Mouse (Mus musculus) forebrain, embryonic 12.5 days (tissue): Measurements from ENCODE around the gene Sema7a. TPM values are rescaled to one million over a fixed set of nuclear protein-coding genes. Genes with fewer than 3 reads are reported as not detected.

Experiments
- polyA plus RNA-seq: library from polyadenylated mRNA; unstranded; fragments of >200 nt; fragmentation: Nextera tagmentation; extraction: Ambion mirVana; gene quantifications from 2 replicates; pipeline ENCODE4 v1.2.1, GENCODE M21; 2016

The Sema7a gene
- polyA plus RNA-seq, 1 experiment from 2014 or later, result 0.43 TPM

Other genes starting within 250 kb of the Sema7a start
- gene Edc3, start 231.6 kb upstream of the Sema7a start, polyA plus RNA-seq, result 39.4 and 40.2 TPM in 2 replicates
- 90.2 and 96.7 TPM in 2 replicates for gene Clk3, start 174.3 kb upstream of the Sema7a start, polyA plus RNA-seq
- gene Arid3b, start 103.3 kb upstream of the Sema7a start, polyA plus RNA-seq, result 20.3 and 20.6 TPM in 2 replicates
- 129 and 138 TPM in 2 replicates for gene Ubl7, start 29.1 kb upstream of the Sema7a start, polyA plus RNA-seq
- 0.19 and 0.45 TPM in 2 replicates for gene Cyp11a1, start 66.3 kb downstream of the Sema7a start, polyA plus RNA-seq
- gene Stra6, start 123.7 kb downstream of the Sema7a start, polyA plus RNA-seq, result 10.7 and 11.6 TPM in 2 replicates
- gene Ccdc33, start 178.7 kb downstream of the Sema7a start, polyA plus RNA-seq, result 1.5 and 2.4 TPM in 2 replicates